Mouse (Mus musculus) CD8-positive naive resting alpha-beta T cell, adult 57 days (primary cell): ENCODE data around the gene Vmn1r93. TPM values are rescaled to one million over a fixed set of nuclear protein-coding genes. Genes with fewer than 3 reads are reported as not detected.

ENCODE experiments used
- total RNA-seq: library from RNA; stranded (reverse); gene quantifications from one replicate; pipeline ENCODE4 v1.2.4, GENCODE M21; 2023

Gene Vmn1r93
- not detected for total RNA-seq

GRCm38 (mm10) chr7:20138988-20139387, at the start of gene Vmn1r93:
Gene Vmn1r93 (minus strand): TSS chr7:20139088.

GRCm38 (mm10) chr7:20168277-20168676, 29.4 kb upstream of the Vmn1r93 start, which contains the start of gene Vmn1r94:
Gene Vmn1r94 (minus strand): TSS chr7:20168377.

GRCm38 (mm10) chr7:20122479-20122878, 16.4 kb downstream of the Vmn1r93 start, which contains the start of gene Gm16442:
Gene Gm16442 (minus strand): TSS chr7:20122579.

GRCm38 (mm10) chr7:20099380-20099779, 39.5 kb downstream of the Vmn1r93 start, which contains the start of gene Vmn1r91:
Gene Vmn1r91 (plus strand): TSS chr7:20099680.

Other genes with a start within 250 kb of the Vmn1r93 start
- gene Pvr, start 217.9 kb downstream of the Vmn1r93 start, total RNA-seq: 40.8 TPM
- gene Igsf23, start 188.3 kb downstream of the Vmn1r93 start, total RNA-seq: 0.89 TPM
- gene Ceacam20, start 173.7 kb downstream of the Vmn1r93 start, total RNA-seq: not detected
- gene Nlrp9b, start 147.6 kb downstream of the Vmn1r93 start, total RNA-seq: not detected
- not detected for gene Vmn1r91, start 39.4 kb downstream of the Vmn1r93 start, total RNA-seq
- not detected for gene Gm16442, start 16.5 kb downstream of the Vmn1r93 start, total RNA-seq
- not detected for gene Vmn1r94, start 29.3 kb upstream of the Vmn1r93 start, total RNA-seq
- gene Vmn1r95, start 54.6 kb upstream of the Vmn1r93 start, total RNA-seq: not detected
- gene Gm6164, start 66.5 kb upstream of the Vmn1r93 start, total RNA-seq: not detected
- not detected for gene Gm4498, start 94.7 kb upstream of the Vmn1r93 start, total RNA-seq
- gene Gm5890, start 123.7 kb upstream of the Vmn1r93 start, total RNA-seq: not detected
- not detected for gene Gm4133, start 195.0 kb upstream of the Vmn1r93 start, total RNA-seq
- gene Gm5728, start 236.3 kb upstream of the Vmn1r93 start, total RNA-seq: not detected